Mouse (Mus musculus) embryo, embryonic 11.5 days (tissue): ENCODE results near the gene Nek7.

Source experiments
- DNase-seq: peaks from one replicate; pipeline ENCODE4 v3.0.0-alpha.2; 2012; ENCODE audit warnings: low read depth, low spot score

Gene Nek7

GRCm38 (mm10) chr1:138571038-138571441 lies 48.9 kb downstream of the Nek7 start:
- DNase-seq, result no peak

- DNase-seq, result no peak
Measured at GRCm38 (mm10) chr1:138568434-138569232, 51.3 kb downstream of the Nek7 start.

GRCm38 (mm10) chr1:138567946-138568345 lies 52.0 kb downstream of the Nek7 start:
- DNase-seq, result no peak

GRCm38 (mm10) chr1:138564677-138565076 lies 55.3 kb downstream of the Nek7 start:
- DNase-seq, result no peak

- no peak for DNase-seq
Measured at GRCm38 (mm10) chr1:138560733-138561132, 59.2 kb downstream of the Nek7 start.

GRCm38 (mm10) chr1:138559213-138560101 lies 60.5 kb downstream of the Nek7 start:
- no peak for DNase-seq

- no peak for DNase-seq
Measured at GRCm38 (mm10) chr1:138558342-138558741, 61.6 kb downstream of the Nek7 start.

- DNase-seq, result no peak
Measured at GRCm38 (mm10) chr1:138554926-138555325, 65.0 kb downstream of the Nek7 start.

- no peak for DNase-seq
Measured at GRCm38 (mm10) chr1:138550184-138550583, 69.8 kb downstream of the Nek7 start.

- no peak for DNase-seq
Measured at GRCm38 (mm10) chr1:138542170-138542515, 77.8 kb downstream of the Nek7 start.

- DNase-seq, result no peak
Measured at GRCm38 (mm10) chr1:138541495-138542169, 78.3 kb downstream of the Nek7 start.

GRCm38 (mm10) chr1:138539713-138540112 lies 80.2 kb downstream of the Nek7 start:
- DNase-seq, result no peak

- no peak for DNase-seq
Measured at GRCm38 (mm10) chr1:138538217-138538616, 81.7 kb downstream of the Nek7 start.

- DNase-seq, result no peak
Measured at GRCm38 (mm10) chr1:138535758-138536574, 84.0 kb downstream of the Nek7 start.

GRCm38 (mm10) chr1:138530604-138531003 lies 89.3 kb downstream of the Nek7 start:
- DNase-seq, result no peak

GRCm38 (mm10) chr1:138523962-138524361 lies 96.0 kb downstream of the Nek7 start:
- DNase-seq, result no peak

- no peak for DNase-seq
Measured at GRCm38 (mm10) chr1:138518235-138518634, 101.7 kb downstream of the Nek7 start.

GRCm38 (mm10) chr1:138517360-138518099 lies 102.4 kb downstream of the Nek7 start:
- no peak for DNase-seq

- DNase-seq, result no peak
Measured at GRCm38 (mm10) chr1:138516946-138517345, 103.0 kb downstream of the Nek7 start.

GRCm38 (mm10) chr1:138515362-138515761 lies 104.6 kb downstream of the Nek7 start:
- DNase-seq, result no peak

GRCm38 (mm10) chr1:138513982-138514381 lies 106.0 kb downstream of the Nek7 start:
- DNase-seq, result no peak
